Mouse (Mus musculus) liver, embryonic 16.5 days (tissue): ENCODE results near the gene Gprc5d. TPM values are rescaled to one million over a fixed set of nuclear protein-coding genes. Genes with fewer than 3 reads are reported as not detected.

ENCODE experiments used
- ATAC-seq: fragments of 200-750 bp; cut with Nextera tagmentation; 2 replicates; pipeline ENCODE4 v1.8.0; 2017; ENCODE audit warnings: low read depth, mild to moderate bottlenecking, moderate number of reproducible peaks, moderate library complexity
- H3K27ac ChIP-seq: fragments of 300-500 bp; sonication (generic); 2 replicates; pipeline ENCODE4 v1.5.1; 2014; ENCODE audit warnings: mild to moderate bottlenecking, low read length
- H3K27me3 ChIP-seq: fragments of 300-500 bp; sonication (generic); 2 replicates; pipeline ENCODE4 v1.6.1; 2014; ENCODE audit warnings: low read depth, low read length, mixed read lengths; ENCODE audit not compliant: control insufficient read depth, insufficient read depth
- H3K36me3 ChIP-seq: fragments of 300-500 bp; sonication (generic); 2 replicates; pipeline ENCODE4 v1.6.1; 2014; ENCODE audit warnings: mild to moderate bottlenecking; ENCODE audit not compliant: control insufficient read depth, insufficient read depth
- H3K4me1 ChIP-seq: fragments of 300-500 bp; sonication (generic); 2 replicates; pipeline ENCODE4 v1.6.1; 2014; ENCODE audit warnings: low read depth, low read length, mixed read lengths; ENCODE audit not compliant: control insufficient read depth
- H3K4me2 ChIP-seq: fragments of 300-500 bp; sonication (generic); 2 replicates; pipeline ENCODE4 v1.6.1; 2014; ENCODE audit warnings: low read depth, low read length, mixed read lengths
- H3K4me3 ChIP-seq: fragments of 300-500 bp; sonication (generic); 2 replicates; pipeline ENCODE4 v1.5.1; 2014; ENCODE audit warnings: low read depth, mild to moderate bottlenecking, low read length
- H3K9ac ChIP-seq: fragments of 300-500 bp; sonication (generic); 2 replicates; pipeline ENCODE4 v1.6.1; 2014; ENCODE audit warnings: low read depth, low read length
- H3K9me3 ChIP-seq: fragments of 300-500 bp; sonication (generic); replicated peaks from 2 replicates; pipeline ENCODE4 v1.6.1; 2016; ENCODE audit warnings: low read length; ENCODE audit not compliant: control insufficient read depth
- WGBS: fragments of 180-500 bp; shearing (Covaris S2); extraction: QIAGEN DNeasy Blood & Tissue Kit; methylation state at CpG from one replicate; pipeline ENCODE4 v1.1.7; 2014; ENCODE audit not compliant: insufficient replicate concordance; 5-methylcytosine and 5-hydroxymethylcytosine counted together
- polyA plus RNA-seq: library from polyadenylated mRNA; unstranded; fragments of >200 nt; fragmentation: Nextera tagmentation; extraction: Ambion mirVana; gene quantifications from 2 replicates; pipeline ENCODE4 v1.2.1, GENCODE M21; 2015

Gprc5d gene
- polyA plus RNA-seq, 1 experiment from 2014 or later, result 0.08 TPM

DNA sequence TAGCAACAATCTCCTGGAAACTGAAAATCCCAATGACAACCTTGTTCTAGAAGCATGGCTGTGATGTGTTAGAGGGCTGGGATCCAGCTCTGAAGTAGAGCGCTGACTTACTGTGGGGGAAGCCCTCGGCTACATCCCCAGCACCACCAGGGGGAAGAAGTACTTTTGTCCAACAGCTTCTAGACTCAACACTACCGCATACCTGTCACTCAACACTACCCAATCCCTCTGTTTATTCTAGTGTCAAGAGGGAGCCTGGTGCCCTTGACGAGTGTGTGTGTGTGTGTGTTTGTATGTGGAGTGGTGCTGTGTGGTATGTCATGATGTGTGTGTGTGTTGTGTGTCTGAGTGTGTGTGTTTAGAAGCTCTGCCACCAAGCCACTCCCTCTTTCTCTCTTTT is 39.4 kb upstream of the Gprc5d start:
- Histone ChIP-seq H3K9ac (peak overlapping the region; percentile 7; the same call in 1 of the 2 replicates), H3K27ac (no peak overlapping the region), H3K4me1 (peaks cover 29% of the 10 kb centered on the region), H3K4me3 (no peak overlapping the region), H3K4me2 (no peak overlapping the region), H3K27me3 (no peaks in the 10 kb centered on the region), H3K9me3 (no peaks in the 10 kb centered on the region), H3K36me3 (peaks cover 30% of the 10 kb centered on the region)
- no peak for ATAC-seq
- 72% methylated on average over 4 of the region's 4 CpGs for WGBS

- 0 out of 2 replicates have a peak, but pooled peaks have one; percentile 19 for ATAC-seq
- 38% methylated on average over 8 of the region's 8 CpGs for WGBS
- Histone ChIP-seq H3K4me2 (no peak overlapping the region), H3K27ac (no peak overlapping the region), H3K9ac (no peak overlapping the region), H3K4me1 (peaks cover 23% of the 10 kb centered on the region), H3K9me3 (no peaks in the 10 kb centered on the region), H3K36me3 (peaks cover 37% of the 10 kb centered on the region), H3K4me3 (no peak overlapping the region), H3K27me3 (no peaks in the 10 kb centered on the region)
Observed at GRCm38 (mm10) chr6:135156597-135156996, 38.5 kb upstream of the Gprc5d start.

GRCm38 (mm10) chr6:135153719-135154118 is 35.6 kb upstream of the Gprc5d start:
- 83% methylated on average over 5 of the region's 5 CpGs for WGBS
- Histone ChIP-seq H3K27ac (no peak overlapping the region), H3K4me1 (peaks cover 14% of the 10 kb centered on the region), H3K4me3 (no peak overlapping the region), H3K36me3 (peaks cover 60% of the 10 kb centered on the region), H3K9ac (no peak overlapping the region), H3K9me3 (no peaks in the 10 kb centered on the region), H3K27me3 (no peaks in the 10 kb centered on the region), H3K4me2 (no peak overlapping the region)
- no peak for ATAC-seq

DNA sequence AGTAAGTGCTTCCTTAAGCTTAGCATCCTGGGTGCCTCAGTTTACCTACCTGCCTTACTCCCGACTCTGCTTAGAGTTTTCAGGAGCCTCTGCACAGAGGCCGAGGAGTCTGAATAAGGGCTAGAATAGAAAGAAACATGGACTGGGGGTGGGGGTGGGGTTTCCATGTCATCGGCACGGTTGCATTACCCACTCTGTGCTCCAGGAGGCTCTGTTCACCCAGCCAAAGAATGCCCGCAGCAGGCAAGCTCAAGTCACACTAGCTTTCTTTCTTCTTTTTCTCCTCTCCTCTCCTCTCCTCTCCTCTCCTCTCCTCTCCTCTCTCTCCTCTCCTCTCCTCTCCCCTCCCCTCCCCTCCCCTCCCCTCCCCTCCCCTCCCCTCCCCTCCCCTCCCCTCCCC is 32.2 kb upstream of the Gprc5d start:
- H3K4me1 ChIP-seq, result no peaks in the 10 kb centered on the region
- 26% methylated on average over 5 of the region's 5 CpGs for WGBS
- no peak overlapping the region for H3K9ac ChIP-seq
- H3K36me3 ChIP-seq, result peaks cover 79% of the 10 kb centered on the region
- H3K9me3 ChIP-seq, result no peaks in the 10 kb centered on the region
- no peak overlapping the region for H3K4me3 ChIP-seq
- H3K4me2 ChIP-seq, result no peak overlapping the region
- ATAC-seq, result peak; percentile 40; the same call in 1 of the 2 replicates
- no peaks in the 10 kb centered on the region for H3K27me3 ChIP-seq
- H3K27ac ChIP-seq, result no peak overlapping the region

GRCm38 (mm10) chr6:135149722-135150121 is 31.6 kb upstream of the Gprc5d start:
- peaks cover 79% of the 10 kb centered on the region for H3K36me3 ChIP-seq
- no peak overlapping the region for H3K27ac ChIP-seq
- H3K4me3 ChIP-seq, result no peak overlapping the region
- ATAC-seq, result no peak
- H3K4me1 ChIP-seq, result no peaks in the 10 kb centered on the region
- H3K4me2 ChIP-seq, result no peak overlapping the region
- H3K9me3 ChIP-seq, result no peaks in the 10 kb centered on the region
- H3K27me3 ChIP-seq, result no peaks in the 10 kb centered on the region
- WGBS, result 83% methylated on average over 4 of the region's 4 CpGs
- H3K9ac ChIP-seq, result no peak overlapping the region

DNA sequence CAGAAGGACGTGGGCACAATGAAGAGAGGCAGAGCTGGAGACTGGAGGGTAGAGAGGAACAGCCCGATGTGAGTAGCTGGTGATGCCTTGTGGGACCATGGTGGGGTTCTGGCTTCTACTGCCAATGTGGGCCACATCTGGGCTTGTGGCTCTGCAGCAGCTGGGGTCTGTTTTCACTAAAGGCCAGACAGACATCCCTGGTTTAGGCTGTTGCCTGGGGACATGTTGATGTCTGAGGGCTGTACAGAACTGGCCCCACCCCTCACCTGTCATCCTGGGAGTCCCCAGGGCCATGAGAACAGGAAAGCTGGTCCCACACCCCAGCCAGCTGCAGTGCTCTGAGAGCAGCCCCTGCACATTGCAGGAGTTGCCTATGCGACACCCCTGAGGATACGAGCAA is 31.1 kb upstream of the Gprc5d start:
- 71% methylated on average over 4 of the region's 4 CpGs for WGBS

GRCm38 (mm10) chr6:135148506-135148905 is 30.4 kb upstream of the Gprc5d start:
- no peak overlapping the region for H3K27ac ChIP-seq
- peak; percentile 38; the same call in 1 of the 2 replicates for ATAC-seq
- H3K36me3 ChIP-seq, result peaks cover 74% of the 10 kb centered on the region
- H3K9ac ChIP-seq, result no peak overlapping the region
- H3K4me3 ChIP-seq, result no peak overlapping the region
- WGBS, result 58% methylated on average over 1 of the region's 1 CpGs
- no peaks in the 10 kb centered on the region for H3K9me3 ChIP-seq
- H3K4me1 ChIP-seq, result no peaks in the 10 kb centered on the region
- no peak overlapping the region for H3K4me2 ChIP-seq
- H3K27me3 ChIP-seq, result no peaks in the 10 kb centered on the region

More for the DNA sequence above, 31.1 kb upstream of the Gprc5d start:
- Histone ChIP-seq H3K4me3 (no peak overlapping the region), H3K9ac (no peak overlapping the region), H3K27me3 (no peaks in the 10 kb centered on the region), H3K4me2 (no peak overlapping the region), H3K27ac (no peak overlapping the region), H3K4me1 (no peaks in the 10 kb centered on the region), H3K36me3 (peaks cover 79% of the 10 kb centered on the region), H3K9me3 (no peaks in the 10 kb centered on the region)
- ATAC-seq, result peak; percentile 14; the same call in 1 of the 2 replicates

GRCm38 (mm10) chr6:135145976-135146375 is 27.9 kb upstream of the Gprc5d start:
- Histone ChIP-seq H3K36me3 (peaks cover 56% of the 10 kb centered on the region), H3K4me3 (no peak overlapping the region)

DNA sequence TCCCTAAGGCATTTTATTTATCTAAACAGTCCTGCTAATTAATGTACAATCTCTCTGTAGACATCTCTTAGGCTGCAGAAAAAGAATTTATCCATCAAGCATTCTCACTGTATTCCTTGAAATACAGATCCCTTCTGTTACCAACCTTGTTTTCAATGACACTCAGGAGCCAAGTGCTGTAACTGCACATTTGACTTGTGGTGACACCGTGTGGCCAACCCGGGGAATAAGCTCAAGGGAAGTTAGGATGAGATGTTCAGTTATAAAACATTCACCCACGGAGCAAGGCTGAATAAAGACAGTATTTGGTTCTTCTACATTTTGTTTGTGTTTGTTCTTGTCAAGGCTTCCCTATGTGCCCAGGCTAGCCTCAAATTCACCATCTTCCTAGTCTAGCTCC is 26.4 kb upstream of the Gprc5d start:
- H3K4me1 ChIP-seq, result no peaks in the 10 kb centered on the region
- H3K9me3 ChIP-seq, result no peaks in the 10 kb centered on the region
- WGBS, result 2% methylated on average over 3 of the region's 3 CpGs
- no peak overlapping the region for H3K9ac ChIP-seq
- no peaks in the 10 kb centered on the region for H3K27me3 ChIP-seq
- ATAC-seq, result no peak
- no peak overlapping the region for H3K4me3 ChIP-seq
- H3K27ac ChIP-seq, result no peak overlapping the region
- H3K4me2 ChIP-seq, result no peak overlapping the region
- H3K36me3 ChIP-seq, result peaks cover 53% of the 10 kb centered on the region

More at GRCm38 (mm10) chr6:135145976-135146375, 27.9 kb upstream of the Gprc5d start:
- Histone ChIP-seq H3K4me2 (no peak overlapping the region), H3K27me3 (no peaks in the 10 kb centered on the region), H3K9me3 (no peaks in the 10 kb centered on the region), H3K9ac (no peak overlapping the region), H3K27ac (no peak overlapping the region), H3K4me1 (no peaks in the 10 kb centered on the region)
- WGBS, result 84% methylated on average over 5 of the region's 5 CpGs
- ATAC-seq, result no peak
